Mouse (Mus musculus) embryonic facial prominence, embryonic 11.5 days (tissue): ENCODE measurements around the gene Sorbs2. TPM values are rescaled to one million over a fixed set of nuclear protein-coding genes. Genes with fewer than 3 reads are reported as not detected.

Experiments used
- ATAC-seq: fragments of 200-750 bp; cut with Nextera tagmentation; replicated peaks from 2 replicates; pipeline ENCODE4 v1.8.0; 2017; ENCODE audit warnings: low read depth; ENCODE audit not compliant: insufficient number of reproducible peaks, low FRiP score, low TSS enrichment
- DNase-seq: peaks from one replicate; pipeline ENCODE4 v3.0.0-alpha.2; 2015; ENCODE audit warnings: low spot score
- H3K27ac ChIP-seq: fragments of 300-500 bp; sonication (generic); replicated peaks from 2 replicates; pipeline ENCODE4 v1.5.1; 2014; ENCODE audit warnings: mild to moderate bottlenecking, low read depth, low read length, control low read depth
- H3K27me3 ChIP-seq: fragments of 300-500 bp; sonication (generic); 2 replicates; pipeline ENCODE4 v1.6.1; 2014; ENCODE audit warnings: mild to moderate bottlenecking, low read length, moderate library complexity, mixed read lengths; ENCODE audit not compliant: control insufficient read depth, insufficient read depth
- H3K36me3 ChIP-seq: fragments of 300-500 bp; sonication (generic); replicated peaks from 2 replicates; pipeline ENCODE4 v1.6.1; 2014; ENCODE audit warnings: low read depth, mild to moderate bottlenecking, low read length, moderate library complexity, mixed read lengths; ENCODE audit not compliant: control insufficient read depth, insufficient read depth
- H3K4me1 ChIP-seq: fragments of 300-500 bp; sonication (generic); 2 replicates; pipeline ENCODE4 v1.6.1; 2014; ENCODE audit warnings: low read length, mixed read lengths; ENCODE audit not compliant: control insufficient read depth, insufficient read depth
- H3K4me2 ChIP-seq: fragments of 300-500 bp; sonication (generic); 2 replicates; pipeline ENCODE4 v1.6.1; 2014; ENCODE audit warnings: low read depth, mild to moderate bottlenecking, control low read depth, low read length, moderate library complexity
- H3K4me3 ChIP-seq: fragments of 300-500 bp; sonication (generic); 2 replicates; pipeline ENCODE4 v1.5.1; 2014; ENCODE audit warnings: low read depth, low read length, control low read depth
- H3K9ac ChIP-seq: fragments of 300-500 bp; sonication (generic); replicated peaks from 2 replicates; pipeline ENCODE4 v1.6.1; 2014; ENCODE audit warnings: mild to moderate bottlenecking, control low read depth, low read length
- H3K9me3 ChIP-seq: fragments of 300-500 bp; sonication (generic); replicated peaks from 2 replicates; pipeline ENCODE4 v1.6.1; 2016; ENCODE audit warnings: mild to moderate bottlenecking, low read length, inconsistent platforms, mixed read lengths; ENCODE audit not compliant: control insufficient read depth
- WGBS: fragments of 180-500 bp; shearing (Covaris S2); extraction: QIAGEN DNeasy Blood & Tissue Kit; methylation state at CpG from one replicate; pipeline ENCODE4 v1.1.7; 2014; 5-methylcytosine and 5-hydroxymethylcytosine counted together
- polyA plus RNA-seq: library from polyadenylated mRNA; unstranded; fragments of >200 nt; fragmentation: Nextera tagmentation; extraction: Ambion mirVana; gene quantifications from 2 replicates; pipeline ENCODE4 v1.2.1, GENCODE M21; 2014

The Sorbs2 gene
- polyA plus RNA-seq, 1 experiment from 2014 or later = 26.6 TPM

DNA sequence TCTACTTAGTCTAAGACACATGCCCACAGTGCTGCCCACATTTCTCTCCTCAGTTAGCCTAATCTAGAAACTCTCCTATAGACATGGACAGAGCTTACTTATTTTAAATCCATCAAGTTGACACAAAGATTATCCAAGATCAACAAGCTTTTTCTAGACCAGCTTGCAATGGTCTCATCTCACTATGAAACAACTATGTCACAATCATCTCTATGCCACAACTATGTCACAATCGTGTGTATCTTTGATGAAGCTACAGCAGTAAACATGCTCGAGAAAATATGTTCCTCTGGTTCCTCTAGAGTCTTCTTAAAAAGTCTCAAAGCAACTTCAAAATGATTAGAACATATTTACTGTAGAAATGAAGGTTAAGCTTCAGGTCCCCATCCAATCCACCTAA is 89.0 kb downstream of the Sorbs2 start:
- no peak for ATAC-seq
- no peaks in the 10 kb centered on the region for H3K9me3 ChIP-seq
- no peak overlapping the region for H3K9ac ChIP-seq
- H3K27ac ChIP-seq = no peak overlapping the region
- H3K27me3 ChIP-seq = no peaks in the 10 kb centered on the region
- WGBS = 89% methylated on average over 2 of the region's 2 CpGs
- H3K4me2 ChIP-seq = no peak overlapping the region
- H3K4me1 ChIP-seq = no peaks in the 10 kb centered on the region
- no peak for DNase-seq
- no peaks in the 10 kb centered on the region for H3K36me3 ChIP-seq
- no peak overlapping the region for H3K4me3 ChIP-seq

DNA sequence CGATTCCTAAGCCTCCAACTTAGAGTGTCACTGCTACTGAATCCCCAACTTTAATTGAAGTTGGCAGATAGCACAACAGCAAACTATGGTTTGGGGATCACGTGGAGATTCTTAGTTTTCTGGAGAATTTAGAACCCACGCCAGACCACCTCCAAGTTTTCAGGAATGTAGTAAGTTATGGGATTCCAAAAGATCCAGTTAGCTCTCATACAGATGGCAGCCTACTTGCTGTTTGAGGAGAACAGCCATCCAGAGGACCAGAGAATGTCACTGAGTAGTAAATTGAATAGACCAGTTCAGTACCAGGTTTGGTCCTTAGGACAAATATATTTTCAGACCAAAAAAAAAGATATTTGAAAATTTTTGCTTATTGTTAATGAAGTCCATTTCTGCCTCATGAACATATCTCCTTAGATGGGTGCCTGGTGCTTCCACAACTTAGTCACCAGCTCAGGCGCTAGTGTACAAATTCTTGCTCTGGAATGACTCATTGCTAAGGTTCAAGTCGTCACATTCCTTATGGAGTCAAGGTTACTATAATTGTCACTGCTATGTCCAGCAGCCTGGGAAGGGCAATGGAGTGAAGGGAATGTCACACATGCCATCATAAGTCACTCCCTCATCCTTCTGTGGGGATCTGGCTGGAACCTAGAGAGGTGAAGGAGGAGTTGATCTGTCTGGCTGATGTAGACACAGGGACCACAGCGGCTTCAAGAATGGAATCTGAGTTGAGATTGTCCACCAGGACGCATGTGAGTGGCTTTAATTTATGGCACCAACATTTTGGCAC is 90.2 kb downstream of the Sorbs2 start:
- 79% methylated on average over 7 of the region's 7 CpGs for whole genome bisulfite sequencing
- Histone ChIP-seq H3K27ac (no peak overlapping the region), H3K9ac (no peak overlapping the region), H3K4me2 (no peak overlapping the region), H3K9me3 (no peaks in the 10 kb centered on the region), H3K27me3 (no peaks in the 10 kb centered on the region), H3K4me1 (no peaks in the 10 kb centered on the region), H3K36me3 (no peaks in the 10 kb centered on the region), H3K4me3 (no peak overlapping the region)
- ATAC-seq (no peak), DNase-seq (no peak)

DNA sequence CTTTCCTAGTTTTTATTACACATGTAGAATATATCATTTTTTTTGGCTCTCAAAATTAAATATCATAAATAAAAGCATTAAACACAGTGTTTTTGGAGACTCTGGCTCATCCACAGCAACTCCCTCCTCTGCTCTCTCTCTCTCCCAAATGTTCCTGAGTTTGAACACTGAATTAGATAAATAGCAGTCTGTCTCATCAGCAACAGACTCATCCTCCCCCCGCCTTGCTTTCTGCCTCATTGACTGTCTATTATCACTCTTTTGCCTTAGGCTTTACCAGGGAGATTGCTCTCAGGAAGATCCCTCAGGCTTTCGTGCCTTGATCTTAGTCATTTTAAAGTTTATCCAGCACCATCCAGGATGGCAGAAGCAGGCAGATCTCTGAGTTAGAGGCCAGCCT is 91.3 kb downstream of the Sorbs2 start:
- no peak for ATAC-seq
- no peaks in the 10 kb centered on the region for H3K27me3 ChIP-seq
- H3K9me3 ChIP-seq = no peaks in the 10 kb centered on the region
- no peak overlapping the region for H3K27ac ChIP-seq
- no peaks in the 10 kb centered on the region for H3K4me1 ChIP-seq
- no peak for DNase-seq
- no peak overlapping the region for H3K4me3 ChIP-seq
- no peaks in the 10 kb centered on the region for H3K36me3 ChIP-seq
- no peak overlapping the region for H3K9ac ChIP-seq
- no peak overlapping the region for H3K4me2 ChIP-seq
- WGBS = 57% methylated on average over 2 of the region's 2 CpGs

DNA sequence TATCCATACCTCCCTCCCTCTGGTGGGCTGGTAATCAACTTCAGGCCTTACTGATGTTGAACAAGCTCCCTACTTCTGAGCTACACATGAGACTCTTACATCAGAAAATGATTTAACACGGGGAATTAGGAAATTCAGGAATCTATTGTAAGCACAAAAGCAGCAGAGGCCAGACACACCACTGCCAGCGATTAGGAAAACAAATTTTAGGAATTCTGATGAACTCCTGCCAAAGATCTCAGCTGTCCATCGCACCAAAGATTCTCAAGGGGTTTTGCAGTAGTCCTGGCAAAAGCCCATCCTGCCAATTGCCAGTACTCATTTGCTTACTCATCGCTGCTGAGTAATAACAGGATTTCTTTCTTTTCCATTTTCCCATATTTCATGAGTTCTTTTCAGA is 94.4 kb downstream of the Sorbs2 start:
- DNase-seq (no peak), ATAC-seq (no peak)
- 82% methylated on average over 4 of the region's 4 CpGs for WGBS
- H3K9ac ChIP-seq = no peak overlapping the region
- H3K4me3 ChIP-seq = no peak overlapping the region
- no peaks in the 10 kb centered on the region for H3K9me3 ChIP-seq
- no peaks in the 10 kb centered on the region for H3K27me3 ChIP-seq
- H3K27ac ChIP-seq = no peak overlapping the region
- no peak overlapping the region for H3K4me2 ChIP-seq
- H3K36me3 ChIP-seq = no peaks in the 10 kb centered on the region
- no peaks in the 10 kb centered on the region for H3K4me1 ChIP-seq

DNA sequence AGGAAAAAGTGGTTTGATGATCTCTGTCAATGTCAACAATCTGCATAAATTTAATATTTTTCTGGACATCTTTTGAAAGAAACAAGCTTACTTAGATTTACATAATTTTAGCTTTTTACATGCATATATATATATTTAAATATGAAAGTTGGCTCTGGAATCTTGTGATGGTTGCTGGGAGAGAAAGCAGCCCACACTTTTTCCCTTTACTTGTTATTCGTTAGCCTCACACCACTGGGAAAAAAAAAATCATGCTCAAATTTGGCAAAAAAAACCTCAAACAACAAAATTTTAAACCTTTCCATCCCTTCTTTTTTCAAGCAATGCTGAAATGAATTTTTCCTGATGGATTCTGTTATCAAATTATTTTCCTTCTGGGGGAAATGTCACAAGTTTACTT is 97.8 kb downstream of the Sorbs2 start:
- no peaks in the 10 kb centered on the region for H3K36me3 ChIP-seq
- no peak for DNase-seq
- no peak overlapping the region for H3K4me3 ChIP-seq
- H3K4me1 ChIP-seq = no peaks in the 10 kb centered on the region
- no peaks in the 10 kb centered on the region for H3K9me3 ChIP-seq
- 73% methylated on average over 1 of the region's 1 CpGs for WGBS
- no peaks in the 10 kb centered on the region for H3K27me3 ChIP-seq
- no peak overlapping the region for H3K4me2 ChIP-seq
- no peak overlapping the region for H3K27ac ChIP-seq
- no peak overlapping the region for H3K9ac ChIP-seq
- ATAC-seq = no peak

DNA sequence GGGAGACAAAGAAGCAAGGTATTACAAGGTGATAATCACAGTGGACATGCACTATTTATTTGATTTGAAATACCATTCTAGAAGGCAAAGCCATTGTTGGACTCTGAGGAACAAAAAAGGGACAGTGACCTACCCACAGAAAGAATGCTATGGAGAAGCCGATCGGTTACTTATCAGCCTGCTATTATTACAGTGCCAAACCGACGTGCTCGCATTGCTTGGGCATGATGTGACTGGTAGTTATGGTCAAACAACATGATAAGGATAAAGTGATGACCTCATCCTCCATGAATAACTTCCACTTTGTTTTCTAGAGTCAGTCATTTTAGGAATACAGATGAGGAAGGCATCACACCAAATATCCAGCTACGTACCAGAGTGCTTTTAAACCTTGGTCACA is 99.4 kb downstream of the Sorbs2 start:
- H3K36me3 ChIP-seq = no peaks in the 10 kb centered on the region
- H3K4me3 ChIP-seq = no peak overlapping the region
- no peak overlapping the region for H3K9ac ChIP-seq
- no peak for ATAC-seq
- no peak overlapping the region for H3K27ac ChIP-seq
- H3K9me3 ChIP-seq = no peaks in the 10 kb centered on the region
- no peaks in the 10 kb centered on the region for H3K27me3 ChIP-seq
- no peak for DNase-seq
- no peaks in the 10 kb centered on the region for H3K4me1 ChIP-seq
- WGBS = 95% methylated on average over 6 of the region's 6 CpGs
- H3K4me2 ChIP-seq = no peak overlapping the region

DNA sequence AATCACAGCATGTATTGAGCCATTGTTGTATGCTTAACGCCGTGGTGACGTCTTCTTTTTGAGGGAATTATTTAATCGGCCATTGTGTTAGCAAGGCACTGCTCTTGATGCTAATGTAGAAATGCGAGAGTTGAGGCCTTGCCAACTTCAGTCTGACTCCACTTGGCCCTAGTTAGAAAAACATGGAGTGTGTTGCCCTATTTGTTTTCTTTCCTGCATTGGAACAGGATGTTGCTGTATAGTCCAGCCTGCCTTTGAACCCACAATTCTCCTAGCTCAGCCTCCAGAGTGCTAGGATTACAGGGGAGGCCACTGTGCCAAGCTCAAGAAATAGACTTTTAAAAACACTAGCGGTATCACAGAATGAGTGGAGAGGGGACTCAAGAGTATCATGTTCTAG is 100.8 kb downstream of the Sorbs2 start:
- no peak overlapping the region for H3K4me2 ChIP-seq
- DNase-seq (no peak), ATAC-seq (no peak)
- H3K27ac ChIP-seq = no peak overlapping the region
- H3K4me3 ChIP-seq = no peak overlapping the region
- no peaks in the 10 kb centered on the region for H3K4me1 ChIP-seq
- H3K36me3 ChIP-seq = no peaks in the 10 kb centered on the region
- H3K9me3 ChIP-seq = no peaks in the 10 kb centered on the region
- 86% methylated on average over 6 of the region's 6 CpGs for WGBS
- no peaks in the 10 kb centered on the region for H3K27me3 ChIP-seq
- no peak overlapping the region for H3K9ac ChIP-seq

DNA sequence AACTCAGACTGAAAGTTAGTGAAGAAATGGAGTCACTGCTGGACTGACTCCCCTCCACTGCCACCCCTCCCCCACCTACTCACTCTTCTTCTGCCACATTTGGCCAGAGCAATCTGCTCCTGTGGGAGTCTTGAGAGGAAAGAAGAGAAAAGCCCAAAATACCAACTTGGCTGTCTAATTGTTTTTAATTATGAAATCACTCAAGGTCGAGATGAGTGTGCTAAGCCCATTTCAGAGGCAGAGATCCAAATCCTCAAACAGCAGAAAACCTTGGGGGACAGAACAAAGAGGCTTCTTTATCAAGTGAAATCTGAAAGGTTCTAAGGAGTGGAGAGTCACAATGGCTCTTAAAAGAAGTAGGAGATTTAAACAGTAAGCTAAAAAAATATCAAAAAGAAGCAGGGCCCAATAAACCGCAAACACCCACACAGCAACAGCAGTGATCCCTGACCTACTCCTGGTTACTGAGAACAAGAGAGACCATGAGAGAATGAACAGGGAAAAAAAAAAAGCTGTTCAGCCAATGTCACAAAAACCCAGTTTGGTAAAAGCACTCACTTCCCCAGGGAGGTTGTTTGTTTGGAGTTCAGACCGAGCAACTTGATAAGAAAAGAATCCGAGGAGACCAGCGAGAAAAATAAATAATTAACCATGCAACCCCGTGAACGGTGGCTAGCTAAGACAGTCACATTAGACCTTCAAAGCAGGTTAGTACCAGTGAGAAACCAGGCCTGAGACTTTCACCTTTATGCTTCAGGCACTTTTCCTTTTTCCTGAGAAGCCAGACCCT is 103.0 kb downstream of the Sorbs2 start:
- H3K27me3 ChIP-seq = no peaks in the 10 kb centered on the region
- no peaks in the 10 kb centered on the region for H3K9me3 ChIP-seq
- no peaks in the 10 kb centered on the region for H3K36me3 ChIP-seq
- no peak overlapping the region for H3K9ac ChIP-seq
- H3K4me3 ChIP-seq = no peak overlapping the region
- WGBS = 30% methylated on average over 7 of the region's 7 CpGs
- no peak for ATAC-seq
- H3K27ac ChIP-seq = no peak overlapping the region
- no peak for DNase-seq
- H3K4me2 ChIP-seq = no peak overlapping the region
- H3K4me1 ChIP-seq = no peaks in the 10 kb centered on the region; the same call in 1 of the 2 replicates
